Mouse (Mus musculus): Measurements from ENCODE around the gene 1810030O07Rik. TPM values are rescaled to one million over a fixed set of nuclear protein-coding genes. Genes with fewer than 3 reads are reported as not detected.
"Not testable (repeated sequence)": the region's sequence is repeated elsewhere in the genome, so short reads cannot be mapped to it uniquely, and the experiment has no call there.

The 1810030O07Rik gene
- polyA plus RNA-seq (2017; shearing (Covaris generic)), result 10 to 100 TPM; 60.0 to 69.0 TPM

- ATAC-seq, result peak; percentile 98
These were observed at the start of gene 1810030O07Rik for GRCm38 (mm10) chrX:12673054-12673775. TSS of gene 1810030O07Rik (minus strand) at chrX:12673668.

GRCm38 (mm10) chrX:12716036-12716435 lies 42.6 kb upstream of the 1810030O07Rik start:
- no peak for ATAC-seq

GRCm38 (mm10) chrX:12713796-12714195 lies 40.3 kb upstream of the 1810030O07Rik start:
- no peak for ATAC-seq

- ATAC-seq, result no peak
These were observed 13.4 kb upstream of the 1810030O07Rik start for GRCm38 (mm10) chrX:12686910-12687309.

- ATAC-seq, result no peak
These were observed 12.6 kb upstream of the 1810030O07Rik start for GRCm38 (mm10) chrX:12686071-12686470.

- peak; percentile 21 for ATAC-seq
These were observed 3.9 kb upstream of the 1810030O07Rik start for GRCm38 (mm10) chrX:12677396-12677795.

- ATAC-seq, result no peak
These were observed 19.6 kb downstream of the 1810030O07Rik start for GRCm38 (mm10) chrX:12653879-12654278.

GRCm38 (mm10) chrX:12651906-12652305 lies 21.6 kb downstream of the 1810030O07Rik start:
- no peak for ATAC-seq

GRCm38 (mm10) chrX:12645531-12646304 lies 27.8 kb downstream of the 1810030O07Rik start:
- no peak for ATAC-seq

GRCm38 (mm10) chrX:12644976-12645375 lies 28.5 kb downstream of the 1810030O07Rik start:
- no peak for ATAC-seq

GRCm38 (mm10) chrX:12625131-12625530 lies 48.3 kb downstream of the 1810030O07Rik start:
- no peak for ATAC-seq

GRCm38 (mm10) chrX:12612360-12612759 lies 61.1 kb downstream of the 1810030O07Rik start:
- not testable (repeated sequence) for ATAC-seq

- ATAC-seq, result no peak
These were observed 62.3 kb downstream of the 1810030O07Rik start for GRCm38 (mm10) chrX:12611211-12611610.

GRCm38 (mm10) chrX:12610541-12610940 lies 62.9 kb downstream of the 1810030O07Rik start:
- not testable (repeated sequence) for ATAC-seq

Other genes with a start within 250 kb of the 1810030O07Rik start
- 10 to 100 TPM; 52.5 to 65.3 TPM for gene Atp6ap2, start 85.9 kb downstream of the 1810030O07Rik start, polyA plus RNA-seq (2017; shearing (Covaris generic))
- 10 to 100 TPM in 1 of 2 experiments, 1 to 10 TPM in 1; 7.1 to 11.7 TPM for gene Med14, start 88.4 kb upstream of the 1810030O07Rik start, polyA plus RNA-seq (2017; shearing (Covaris generic))